Mouse (Mus musculus): ENCODE measurements around the gene P3h3. TPM values are rescaled to one million over a fixed set of nuclear protein-coding genes. Genes with fewer than 3 reads are reported as not detected.
A peak's percentile ranks its signal among the peaks of the same experiment; 100 is the strongest.
"Not testable (repeated sequence)": the region's sequence is repeated elsewhere in the genome, so short reads cannot be mapped to it uniquely, and the experiment has no call there.

P3h3 gene
- polyA plus RNA-seq, 1 experiment from 2014 or later: 17.7 TPM

DNA sequence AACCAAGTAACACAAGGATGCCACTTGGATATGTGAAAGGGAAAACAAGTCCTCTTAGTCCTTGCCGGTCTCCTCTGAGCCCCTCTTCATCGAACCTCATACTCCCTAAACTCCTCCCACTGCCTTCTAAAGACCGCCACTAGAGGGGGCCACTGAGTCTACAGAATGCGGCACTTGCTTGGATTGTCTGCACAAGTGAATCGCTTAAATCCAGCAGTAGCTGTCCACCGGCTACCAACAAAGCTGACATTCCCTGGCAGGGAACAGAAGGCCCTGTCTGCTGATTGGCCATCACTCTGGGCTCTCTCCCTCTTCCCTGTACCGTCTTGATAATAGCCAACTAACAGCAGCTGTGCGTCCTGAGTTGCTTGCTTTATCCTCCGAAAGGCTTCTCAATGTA is 10.2 kb downstream of the P3h3 start:
- no peaks in the 10 kb centered on the region for H3K9me3 ChIP-seq
- 11% methylated on average over 9 of the region's 9 CpGs for WGBS
- peaks cover 47% of the 10 kb centered on the region for H3K36me3 ChIP-seq
- no peaks in the 10 kb centered on the region for H3K27me3 ChIP-seq (replicated peaks)
- no peak overlapping the region for H3K27ac ChIP-seq (replicated peaks)
- H3K4me1 ChIP-seq: peaks cover 3% of the 10 kb centered on the region; the same call in 1 of the 2 replicates
- H3K9ac ChIP-seq: 0 out of 2 replicates have a peak overlapping the region, but pooled peaks have one; percentile 1
- H3K4me2 ChIP-seq: no peak overlapping the region
- no peak for ATAC-seq (ENCODE audit: extremely low read depth, insufficient number of reproducible peaks, low FRiP score, low TSS enrichment)
- H3K4me3 ChIP-seq: no peak overlapping the region

DNA sequence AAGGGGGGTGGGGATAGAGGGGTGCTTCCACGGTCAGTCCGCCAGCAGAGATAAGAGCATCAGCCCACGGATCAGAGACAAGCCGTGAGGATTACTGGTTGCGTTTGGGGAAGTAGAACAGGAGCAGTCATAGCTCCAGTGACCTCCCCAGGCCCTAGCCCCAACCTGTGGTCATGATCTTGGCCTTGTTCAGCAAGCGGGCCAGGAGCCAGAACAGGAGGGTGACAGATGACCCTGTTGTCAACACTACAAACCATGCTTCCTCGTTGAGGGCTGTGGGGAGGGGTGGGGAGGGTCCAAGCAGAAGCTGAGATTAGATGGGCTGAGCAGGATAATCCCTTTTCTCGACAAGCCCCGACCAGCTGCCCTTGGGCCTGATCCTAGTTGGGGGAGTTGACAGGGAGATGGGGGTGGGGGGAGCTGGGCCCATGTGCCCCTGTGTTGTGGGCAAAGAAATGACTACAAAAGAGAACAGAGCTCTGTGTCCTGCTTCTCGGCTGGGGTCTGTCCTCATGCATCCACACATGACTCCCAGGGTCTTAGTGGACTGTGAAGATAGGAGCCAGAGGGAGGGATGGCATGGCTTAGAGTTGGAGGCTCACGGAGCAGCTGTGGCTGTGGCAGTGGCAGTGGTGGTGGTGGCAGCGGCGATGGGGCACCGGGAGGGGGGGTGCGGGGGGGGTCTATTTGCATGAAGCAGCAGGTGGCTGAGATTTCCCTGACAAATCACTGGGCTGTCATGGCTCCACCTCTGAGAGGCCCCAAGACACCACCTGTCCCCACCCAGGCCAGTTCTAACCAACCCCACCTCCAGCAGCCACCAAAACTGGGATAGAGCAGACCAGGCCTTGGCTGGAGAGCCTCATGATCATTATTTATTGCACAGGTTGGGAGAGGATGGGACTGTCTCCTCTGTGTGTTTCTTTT is 17.0 kb downstream of the P3h3 start, which contains the start of gene Gnb3:
TSS of gene Gnb3 (minus strand) at position 35 of the 927 bp plus-strand sequence.
- 20% methylated on average over 15 of the region's 15 CpGs for WGBS
- peak within 1 kb of the TSS; percentile 56 for H3K27ac ChIP-seq (replicated peaks)
- H3K9me3 ChIP-seq: no peaks in the 10 kb centered on the region
- peaks cover 42% of the 10 kb centered on the region for H3K4me1 ChIP-seq
- H3K4me2 ChIP-seq: peak within 1 kb of the TSS; percentile 46
- ATAC-seq (ENCODE audit: extremely low read depth, insufficient number of reproducible peaks, low FRiP score, low TSS enrichment): 0 out of 2 replicates have a peak, but pooled peaks have one; percentile 14
- H3K36me3 ChIP-seq: peaks cover 28% of the 10 kb centered on the region
- H3K27me3 ChIP-seq (replicated peaks): peaks cover 5% of the 10 kb centered on the region; the same call in 1 of the 2 replicates
- H3K4me3 ChIP-seq: peak within 1 kb of the TSS; percentile 11; the same call in 1 of the 2 replicates
- H3K9ac ChIP-seq: peak within 1 kb of the TSS; percentile 72

DNA sequence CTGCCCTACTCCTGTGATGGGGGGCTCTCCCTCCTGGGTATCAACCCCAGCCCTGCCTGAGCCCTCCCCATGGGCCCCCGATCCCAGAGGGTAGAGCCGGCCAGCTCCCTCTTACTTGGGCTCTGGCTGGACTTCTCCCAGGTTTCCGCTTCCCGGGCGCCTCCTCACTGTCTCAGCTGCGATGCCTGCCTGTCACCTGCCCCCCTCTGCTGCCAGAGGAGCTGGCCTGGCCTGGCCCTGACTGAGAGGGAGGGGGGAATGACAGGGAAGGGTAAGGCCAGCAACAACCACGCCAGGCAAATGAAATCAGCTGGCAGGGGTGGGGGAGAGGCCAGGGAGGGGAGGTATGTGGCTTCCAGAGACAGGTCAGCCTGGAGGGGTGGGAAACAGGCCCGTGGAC is 17.7 kb downstream of the P3h3 start:
- peak overlapping the region; percentile 56 for H3K27ac ChIP-seq (replicated peaks)
- no peaks in the 10 kb centered on the region for H3K9me3 ChIP-seq
- H3K27me3 ChIP-seq (replicated peaks): peaks cover 5% of the 10 kb centered on the region; the same call in 1 of the 2 replicates
- peaks cover 21% of the 10 kb centered on the region for H3K36me3 ChIP-seq
- peak overlapping the region; percentile 72 for H3K9ac ChIP-seq
- peak overlapping the region; percentile 46 for H3K4me2 ChIP-seq
- peaks cover 47% of the 10 kb centered on the region for H3K4me1 ChIP-seq
- peak overlapping the region; percentile 11; the same call in 1 of the 2 replicates for H3K4me3 ChIP-seq
- ATAC-seq (ENCODE audit: extremely low read depth, insufficient number of reproducible peaks, low FRiP score, low TSS enrichment): 0 out of 2 replicates have a peak, but pooled peaks have one; percentile 12
- WGBS: 0% methylated on average over 8 of the region's 8 CpGs

DNA sequence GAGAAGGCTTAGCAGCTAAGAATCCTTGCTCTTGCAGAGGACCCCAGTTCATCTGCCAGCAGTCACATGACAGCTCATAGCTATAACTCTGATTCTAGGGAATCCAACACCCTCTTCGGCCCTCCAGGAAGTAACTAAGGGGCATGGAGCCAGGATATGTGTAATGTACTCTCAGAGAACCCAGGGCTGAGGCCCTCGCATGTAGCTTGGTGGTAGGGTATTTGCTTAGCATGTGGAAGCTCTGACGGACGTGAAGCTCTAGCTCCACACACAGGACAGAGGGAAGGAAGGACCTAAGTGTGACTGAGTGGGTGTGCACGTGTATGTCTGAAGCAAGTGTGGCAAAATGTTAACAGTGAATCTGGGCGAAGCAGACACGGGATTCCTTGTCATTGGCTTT is 21.1 kb downstream of the P3h3 start:
- Histone ChIP-seq H3K36me3 (peaks cover 37% of the 10 kb centered on the region), H3K27me3 (replicated peaks) (peaks cover 5% of the 10 kb centered on the region; the same call in 1 of the 2 replicates), H3K27ac (replicated peaks) (no peak overlapping the region), H3K4me3 (no peak overlapping the region), H3K9me3 (no peaks in the 10 kb centered on the region), H3K4me1 (peaks cover 55% of the 10 kb centered on the region), H3K9ac (no peak overlapping the region), H3K4me2 (no peak overlapping the region)
- ATAC-seq (ENCODE audit: extremely low read depth, insufficient number of reproducible peaks, low FRiP score, low TSS enrichment): no peak
- 66% methylated on average over 7 of the region's 7 CpGs for WGBS

DNA sequence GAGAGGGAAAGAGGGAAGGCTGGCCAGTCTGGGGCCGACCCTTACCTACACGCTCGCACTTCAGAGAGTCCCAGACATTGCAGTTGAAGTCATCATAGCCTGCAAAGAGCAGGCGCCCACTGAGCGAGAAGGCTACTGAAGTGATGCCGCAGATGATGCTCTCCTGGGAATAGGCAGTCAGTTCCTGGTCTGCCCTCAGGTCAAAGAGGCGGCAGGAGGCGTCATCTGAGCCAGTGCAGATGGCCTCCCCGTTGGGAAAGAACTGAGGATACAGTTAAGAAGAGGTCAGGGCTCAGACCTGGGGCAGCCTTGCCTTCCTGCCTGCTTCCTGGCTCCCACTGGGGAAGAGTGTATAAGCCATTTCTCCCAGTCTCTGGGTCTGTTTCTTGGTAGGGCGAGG is 22.0 kb downstream of the P3h3 start:
- H3K4me1 ChIP-seq: peaks cover 60% of the 10 kb centered on the region
- peaks cover 5% of the 10 kb centered on the region; the same call in 1 of the 2 replicates for H3K27me3 ChIP-seq (replicated peaks)
- H3K9ac ChIP-seq: no peak overlapping the region; the same call in 1 of the 2 replicates
- no peak overlapping the region for H3K4me2 ChIP-seq
- H3K27ac ChIP-seq (replicated peaks): no peak overlapping the region
- ATAC-seq (ENCODE audit: extremely low read depth, insufficient number of reproducible peaks, low FRiP score, low TSS enrichment): no peak
- peaks cover 35% of the 10 kb centered on the region for H3K36me3 ChIP-seq
- H3K4me3 ChIP-seq: no peak overlapping the region
- 51% methylated on average over 10 of the region's 10 CpGs for WGBS
- no peaks in the 10 kb centered on the region for H3K9me3 ChIP-seq

DNA sequence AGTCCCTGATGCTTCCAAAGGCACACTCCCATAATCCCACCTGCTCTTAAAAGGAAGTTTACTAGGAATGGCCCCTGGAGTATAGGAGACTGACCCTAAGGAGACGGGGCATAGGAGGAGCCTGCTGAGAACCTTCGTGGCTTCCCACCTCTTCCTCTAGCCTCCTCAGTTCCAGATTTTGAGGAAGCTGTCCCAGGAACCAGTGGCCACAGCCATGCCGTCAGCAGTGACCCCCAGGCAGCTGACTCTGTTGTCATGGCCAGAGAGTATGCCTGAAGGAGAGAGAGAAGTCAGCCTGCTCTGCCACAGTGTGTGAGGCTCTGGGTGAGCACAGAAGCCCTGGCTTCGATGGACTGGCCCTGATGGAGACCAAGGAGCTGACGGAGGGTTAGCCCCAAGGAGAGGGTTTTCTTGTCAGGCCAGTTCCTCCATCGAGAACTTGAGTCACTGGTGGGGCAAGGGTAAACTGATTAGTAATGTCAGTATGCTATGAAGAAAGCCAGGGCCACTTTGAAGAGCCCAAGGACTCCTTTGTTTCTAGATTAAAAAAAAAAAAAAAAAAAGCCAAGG is 23.0 kb downstream of the P3h3 start:
- Histone ChIP-seq H3K36me3 (peaks cover 35% of the 10 kb centered on the region), H3K27me3 (replicated peaks) (no peaks in the 10 kb centered on the region; the same call in 1 of the 2 replicates), H3K27ac (replicated peaks) (no peak overlapping the region), H3K9ac (no peak overlapping the region), H3K4me2 (no peak overlapping the region), H3K9me3 (no peaks in the 10 kb centered on the region), H3K4me3 (no peak overlapping the region), H3K4me1 (peaks cover 55% of the 10 kb centered on the region)
- no peak for ATAC-seq (ENCODE audit: extremely low read depth, insufficient number of reproducible peaks, low FRiP score, low TSS enrichment)
- WGBS: 80% methylated on average over 6 of the region's 6 CpGs

DNA sequence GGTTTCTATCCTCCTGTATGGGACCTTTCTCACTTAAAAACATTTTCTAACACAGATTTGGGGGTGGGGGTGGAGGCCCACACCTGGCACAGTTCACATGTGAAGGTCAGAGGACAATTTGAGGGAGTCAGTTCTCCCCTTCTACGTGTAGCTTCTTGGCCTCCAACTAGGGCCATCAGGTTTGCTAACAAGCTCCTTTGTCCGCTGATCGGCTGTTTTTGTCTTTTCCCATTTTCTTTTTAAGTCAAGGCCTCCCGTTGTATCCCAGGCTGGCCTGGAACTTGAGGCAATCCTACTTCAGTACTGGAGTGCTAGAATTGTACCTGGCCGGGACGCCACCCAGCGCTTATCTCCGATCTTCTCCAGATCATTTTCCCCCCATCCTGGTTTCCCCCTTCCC is 25.9 kb downstream of the P3h3 start:
- H3K27ac ChIP-seq (replicated peaks): no peak overlapping the region
- 0 out of 2 replicates have a peak overlapping the region, but pooled peaks have one; percentile 75 for H3K4me3 ChIP-seq
- no peak for ATAC-seq (ENCODE audit: extremely low read depth, insufficient number of reproducible peaks, low FRiP score, low TSS enrichment)
- H3K4me2 ChIP-seq: peak overlapping the region; percentile 97
- no peaks in the 10 kb centered on the region for H3K27me3 ChIP-seq (replicated peaks)
- H3K9me3 ChIP-seq: no peaks in the 10 kb centered on the region
- H3K36me3 ChIP-seq: peaks cover 45% of the 10 kb centered on the region
- no peak overlapping the region for H3K9ac ChIP-seq
- 94% methylated on average over 8 of the region's 8 CpGs for WGBS
- H3K4me1 ChIP-seq: peaks cover 46% of the 10 kb centered on the region

DNA sequence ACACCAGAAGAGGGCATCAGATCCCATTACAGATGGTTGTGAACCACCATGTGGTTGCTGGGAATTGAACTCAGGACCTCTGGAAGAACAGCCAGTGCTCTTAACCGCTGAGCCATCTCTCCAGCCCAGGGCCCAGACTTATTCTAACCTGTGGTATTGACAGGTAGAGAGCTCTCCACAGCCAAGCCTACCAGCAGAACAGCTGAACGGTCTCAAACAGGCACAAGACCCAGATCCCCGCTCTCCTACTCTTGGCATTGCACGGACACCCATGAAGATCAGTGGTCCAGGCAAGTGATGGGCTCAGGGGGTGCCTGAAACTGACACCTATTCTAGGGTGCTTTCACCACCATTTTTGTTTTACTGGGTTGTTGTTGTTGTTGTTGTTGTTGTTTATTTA is 26.4 kb downstream of the P3h3 start:
- Histone ChIP-seq H3K4me1 (peaks cover 43% of the 10 kb centered on the region), H3K9ac (peak overlapping the region; percentile 84), H3K4me3 (peak overlapping the region; percentile 75), H3K4me2 (peak overlapping the region; percentile 97), H3K36me3 (peaks cover 48% of the 10 kb centered on the region)
- WGBS: 95% methylated on average over 4 of the region's 4 CpGs
- ATAC-seq (ENCODE audit: extremely low read depth, insufficient number of reproducible peaks, low FRiP score, low TSS enrichment); H3K9me3 ChIP-seq; H3K27ac ChIP-seq (replicated peaks); H3K27me3 ChIP-seq (replicated peaks): not testable (repeated sequence)

DNA sequence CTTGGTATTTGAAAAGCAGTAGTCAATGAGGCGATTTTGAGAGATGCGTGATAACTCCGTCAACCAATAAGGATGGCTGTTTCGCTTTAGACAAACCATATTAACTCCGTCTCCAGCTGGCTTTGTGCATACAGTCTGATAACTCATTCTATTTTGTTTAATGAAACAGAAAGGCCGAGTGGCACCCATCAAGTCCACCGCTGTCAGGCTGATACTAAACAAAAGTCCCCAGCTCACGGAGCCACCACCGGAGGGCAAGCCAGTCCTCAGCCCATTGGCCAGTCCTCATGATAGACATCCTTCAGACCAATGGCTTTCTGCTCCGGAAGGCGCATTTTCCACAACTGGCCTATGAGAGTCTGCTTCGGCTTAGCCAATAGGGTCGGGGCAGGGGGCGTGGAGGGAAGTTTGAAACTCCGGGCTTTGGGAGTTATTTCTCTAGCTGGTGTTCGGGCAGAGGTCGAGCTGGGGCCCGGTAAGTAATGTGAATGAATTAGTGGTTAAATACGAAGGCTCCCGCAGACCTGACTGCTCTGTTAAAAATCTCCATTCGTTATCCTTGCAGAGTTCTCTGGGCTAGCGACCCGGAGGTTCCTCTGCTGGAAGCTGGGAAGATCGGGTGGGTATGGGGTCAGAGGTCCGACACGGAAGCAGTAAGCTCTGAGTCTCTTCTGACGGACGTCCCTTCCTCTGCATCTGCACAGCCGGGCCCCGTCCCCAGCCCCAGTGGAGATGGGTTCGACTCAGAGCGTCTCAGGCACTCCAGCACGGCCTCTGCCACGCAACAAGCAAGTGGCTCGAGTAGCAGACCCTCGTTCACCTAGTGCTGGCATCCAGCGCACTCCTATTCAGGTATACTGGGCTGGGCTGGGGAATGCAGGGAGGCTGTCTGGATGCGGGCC is 27.5 kb downstream of the P3h3 start:
- peak overlapping the region; percentile 91 for H3K27ac ChIP-seq (replicated peaks)
- peak overlapping the region; percentile 75 for H3K4me3 ChIP-seq
- H3K4me1 ChIP-seq: peaks cover 31% of the 10 kb centered on the region
- H3K36me3 ChIP-seq: peaks cover 59% of the 10 kb centered on the region
- ATAC-seq (ENCODE audit: extremely low read depth, insufficient number of reproducible peaks, low FRiP score, low TSS enrichment): peak; percentile 78
- H3K4me2 ChIP-seq: peak overlapping the region; percentile 97
- WGBS: under 1% methylated on average over 38 of the region's 38 CpGs
- no peaks in the 10 kb centered on the region for H3K27me3 ChIP-seq (replicated peaks)
- peak overlapping the region; percentile 84 for H3K9ac ChIP-seq
- H3K9me3 ChIP-seq: no peaks in the 10 kb centered on the region

DNA sequence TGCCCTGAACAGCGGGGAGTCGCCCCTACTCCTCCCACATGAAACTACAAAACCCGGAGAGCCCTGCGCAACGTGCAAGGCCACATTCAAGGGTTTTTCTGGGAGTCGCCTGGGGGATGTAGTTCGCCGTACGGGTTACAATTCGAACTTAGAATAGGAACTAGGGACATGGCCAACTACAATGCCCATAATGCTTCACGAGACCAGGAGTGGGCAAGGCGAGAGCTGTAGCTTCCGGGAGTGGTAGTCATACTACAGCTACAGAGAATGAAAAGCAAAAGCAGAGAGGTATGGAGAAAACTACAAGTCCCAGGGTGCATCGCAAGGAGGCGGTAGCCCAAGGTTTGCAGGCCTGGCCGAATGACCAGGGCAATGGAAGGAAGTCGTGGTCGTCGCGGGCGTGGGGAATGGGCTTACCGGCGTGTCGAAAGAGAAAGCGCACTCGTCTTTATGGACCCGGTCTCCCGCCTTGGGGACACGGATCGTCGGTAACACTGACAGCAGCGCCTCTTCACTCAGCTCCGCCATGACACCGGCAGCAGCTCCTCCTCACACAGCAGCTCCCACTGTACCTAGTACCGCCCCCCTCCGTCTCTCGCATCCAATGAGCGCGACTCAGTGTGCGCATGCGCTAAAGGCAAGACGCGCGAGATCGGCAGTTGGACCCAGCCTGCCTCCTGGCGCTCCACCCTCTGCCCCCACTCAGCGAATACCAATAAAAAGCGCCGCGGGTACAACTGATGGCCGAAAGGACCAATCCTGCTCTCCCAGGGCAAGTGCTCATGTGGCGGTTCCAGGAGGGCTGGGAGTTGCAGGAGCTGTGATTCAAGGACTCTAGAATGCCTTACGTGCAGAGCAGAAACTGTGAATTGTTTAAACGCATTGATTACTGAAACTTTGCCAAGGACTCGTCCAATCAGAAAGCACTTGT is 28.4 kb downstream of the P3h3 start, which contains the start of the genes Usp5 and Cdca3:
TSS of gene Usp5 (minus strand) at position 617 of the 931 bp plus-strand sequence.
TSS of gene Cdca3 (plus strand) at position 680 of the 931 bp plus-strand sequence.
- peak; percentile 89 for ATAC-seq (ENCODE audit: extremely low read depth, insufficient number of reproducible peaks, low FRiP score, low TSS enrichment)
- peaks cover 62% of the 10 kb centered on the region for H3K36me3 ChIP-seq
- H3K4me2 ChIP-seq: peak within 1 kb of the TSS; percentile 97
- WGBS: under 1% methylated on average over 55 of the region's 55 CpGs
- H3K9ac ChIP-seq: peak within 1 kb of the TSS; percentile 88
- peak within 1 kb of the TSS; percentile 91 for H3K27ac ChIP-seq (replicated peaks)
- peak within 1 kb of the TSS; percentile 75 for H3K4me3 ChIP-seq
- no peaks in the 10 kb centered on the region for H3K27me3 ChIP-seq (replicated peaks)
- H3K4me1 ChIP-seq: peaks cover 30% of the 10 kb centered on the region
- H3K9me3 ChIP-seq: no peaks in the 10 kb centered on the region

All from heart, embryonic 13.5 days (tissue).